Mouse (Mus musculus) midbrain, embryonic 13.5 days (tissue): ENCODE measurements around the gene Wdfy3. TPM values are rescaled to one million over a fixed set of nuclear protein-coding genes. Genes with fewer than 3 reads are reported as not detected.
"Not testable (repeated sequence)": the region's sequence is repeated elsewhere in the genome, so short reads cannot be mapped to it uniquely, and the experiment has no call there.

Experiments
- ATAC-seq: fragments of 200-750 bp; cut with Nextera tagmentation; 2 replicates; pipeline ENCODE4 v1.8.0; 2017; ENCODE audit warnings: mild to moderate bottlenecking, moderate TSS enrichment, moderate library complexity
- H3K27ac ChIP-seq: fragments of 300-500 bp; sonication (generic); 2 replicates; pipeline ENCODE4 v1.5.1; 2015; ENCODE audit warnings: inconsistent platforms, mild to moderate bottlenecking, moderate library complexity
- H3K27me3 ChIP-seq: fragments of 300-500 bp; sonication (generic); 2 replicates; pipeline ENCODE4 v1.6.1; 2015; ENCODE audit warnings: mild to moderate bottlenecking, inconsistent platforms
- H3K36me3 ChIP-seq: fragments of 300-500 bp; sonication (generic); 2 replicates; pipeline ENCODE4 v1.6.1; 2015; ENCODE audit warnings: mild to moderate bottlenecking, inconsistent platforms
- H3K4me1 ChIP-seq: fragments of 300-500 bp; sonication (generic); replicated peaks from 2 replicates; pipeline ENCODE4 v1.6.1; 2015; ENCODE audit warnings: inconsistent platforms
- H3K4me2 ChIP-seq: fragments of 300-500 bp; sonication (generic); replicated peaks from 2 replicates; pipeline ENCODE4 v1.6.1; 2015; ENCODE audit warnings: moderate library complexity, mild to moderate bottlenecking, inconsistent platforms
- H3K4me3 ChIP-seq: fragments of 300-500 bp; sonication (generic); replicated peaks from 2 replicates; pipeline ENCODE4 v1.5.1; 2015; ENCODE audit warnings: mild to moderate bottlenecking, inconsistent platforms
- H3K9ac ChIP-seq: fragments of 300-500 bp; sonication (generic); replicated peaks from 2 replicates; pipeline ENCODE4 v1.6.1; 2015; ENCODE audit warnings: mild to moderate bottlenecking, inconsistent platforms
- H3K9me3 ChIP-seq: fragments of 300-500 bp; sonication (generic); 2 replicates; pipeline ENCODE4 v1.6.1; 2016; ENCODE audit warnings: mild to moderate bottlenecking, inconsistent platforms
- WGBS: fragments of 180-500 bp; shearing (Covaris S2); methylation state at CpG from one replicate; pipeline ENCODE4 v1.1.7; 2015; 5-methylcytosine and 5-hydroxymethylcytosine counted together
- polyA plus RNA-seq: library from polyadenylated mRNA; unstranded; fragments of >200 nt; fragmentation: Nextera tagmentation; extraction: Ambion mirVana; gene quantifications from 2 replicates; pipeline ENCODE4 v1.2.1, GENCODE M21; 2015

The Wdfy3 gene
- 30.0 and 33.6 TPM in 2 replicates for polyA plus RNA-seq

DNA sequence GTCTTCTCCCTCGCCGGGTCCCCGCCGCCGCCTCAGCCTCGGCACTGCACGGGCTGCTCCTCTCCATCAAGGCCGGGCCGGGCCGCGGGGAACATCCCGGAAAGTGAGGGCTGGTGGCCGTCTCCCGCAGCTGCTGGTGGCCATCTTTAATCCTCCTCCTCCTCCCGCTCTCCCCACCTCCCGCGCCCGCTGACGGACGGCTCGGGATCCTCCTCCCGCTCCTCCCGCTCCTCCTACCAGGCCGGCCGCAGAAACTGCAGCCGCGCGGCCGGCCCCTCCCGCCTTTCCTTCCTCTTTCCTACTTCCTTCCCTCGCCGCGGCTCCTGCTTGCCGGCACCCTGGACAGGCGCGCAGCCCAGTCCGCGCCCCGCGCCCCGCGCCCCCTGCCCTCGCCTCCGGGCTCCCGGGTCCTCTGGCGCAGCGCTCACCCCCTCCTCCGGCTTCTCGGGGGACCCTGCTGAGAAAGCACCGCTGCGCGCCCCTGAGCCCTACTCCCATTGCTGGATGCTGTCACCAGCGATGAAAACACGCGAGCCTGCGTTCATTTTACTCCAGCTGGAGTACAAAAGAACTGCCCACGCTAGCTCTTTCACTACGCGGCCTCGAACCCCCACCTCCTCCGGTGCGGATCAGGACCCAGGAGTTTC lies at the start of gene Wdfy3:
Gene Wdfy3, minus strand, starts transcription at position 155 of the 647 bp plus-strand sequence.
- H3K27me3 ChIP-seq = no peaks in the 10 kb centered on the region
- H3K4me1 ChIP-seq = peaks cover 51% of the 10 kb centered on the region
- peak within 1 kb of the TSS; percentile 68 for H3K4me2 ChIP-seq
- H3K36me3 ChIP-seq = 0 out of 2 replicates have a peak, but pooled peaks cover 4% of the 10 kb centered on the region
- peak within 1 kb of the TSS; percentile 92 for H3K4me3 ChIP-seq
- peak within 1 kb of the TSS; percentile 99 for H3K27ac ChIP-seq
- peak within 1 kb of the TSS; percentile 99 for H3K9ac ChIP-seq
- ATAC-seq = peak; percentile 90
- no peaks in the 10 kb centered on the region for H3K9me3 ChIP-seq
- WGBS = under 1% methylated on average over 54 of the region's 62 CpGs

DNA sequence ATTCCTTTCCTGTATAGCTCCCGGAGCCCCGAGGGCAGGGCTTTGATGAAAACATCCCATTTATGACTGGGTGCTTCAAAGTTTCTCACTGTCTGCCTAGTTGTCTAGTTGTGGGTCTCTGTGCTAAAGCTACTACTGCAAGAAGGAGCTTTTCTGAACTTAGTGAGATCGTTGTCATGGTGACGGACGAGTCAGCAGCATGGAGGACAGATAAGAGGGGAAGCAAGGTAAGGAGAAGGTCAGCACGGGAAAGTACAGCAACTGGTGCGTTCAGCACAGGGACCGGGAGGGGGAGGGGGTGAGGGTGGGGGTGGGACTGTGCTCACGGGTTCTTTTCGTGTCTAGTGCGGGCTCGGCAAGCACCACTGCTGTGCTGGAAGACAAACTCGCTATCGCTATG lies 43.3 kb upstream of the Wdfy3 start:
- no peak overlapping the region for H3K27ac ChIP-seq
- no peak overlapping the region for H3K9ac ChIP-seq
- H3K27me3 ChIP-seq = no peaks in the 10 kb centered on the region
- no peaks in the 10 kb centered on the region for H3K36me3 ChIP-seq
- peak; percentile 24; the same call in 1 of the 2 replicates for ATAC-seq
- H3K4me1 ChIP-seq = peaks cover 42% of the 10 kb centered on the region
- H3K4me3 ChIP-seq = no peak overlapping the region
- H3K9me3 ChIP-seq = no peaks in the 10 kb centered on the region
- H3K4me2 ChIP-seq = no peak overlapping the region
- 59% methylated on average over 14 of the region's 14 CpGs for WGBS

DNA sequence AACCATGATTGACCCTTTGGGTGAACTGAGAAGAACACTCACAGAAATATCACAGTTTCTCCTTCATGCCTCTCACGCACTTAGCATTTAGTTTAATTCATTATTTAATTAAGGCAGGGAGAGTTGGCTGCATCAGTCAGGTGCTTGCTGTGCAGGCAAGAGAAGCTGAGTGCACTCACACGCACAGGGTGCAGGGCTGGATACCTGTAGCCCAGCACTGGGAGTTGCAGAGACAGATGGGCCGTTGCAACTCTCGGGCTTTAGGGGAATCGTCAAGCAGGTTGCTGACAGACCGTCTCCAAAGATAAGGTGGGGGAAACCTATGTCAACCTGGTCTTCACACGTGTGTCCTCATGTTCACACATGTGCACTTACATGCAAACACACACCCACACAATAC lies 42.3 kb upstream of the Wdfy3 start:
- H3K4me1 ChIP-seq = peaks cover 42% of the 10 kb centered on the region
- H3K9me3 ChIP-seq = no peaks in the 10 kb centered on the region
- no peaks in the 10 kb centered on the region for H3K36me3 ChIP-seq
- H3K27ac ChIP-seq = no peak overlapping the region
- 73% methylated on average over 7 of the region's 7 CpGs for WGBS
- no peak for ATAC-seq
- H3K27me3 ChIP-seq = no peaks in the 10 kb centered on the region
- no peak overlapping the region for H3K4me3 ChIP-seq
- no peak overlapping the region for H3K4me2 ChIP-seq
- H3K9ac ChIP-seq = no peak overlapping the region

DNA sequence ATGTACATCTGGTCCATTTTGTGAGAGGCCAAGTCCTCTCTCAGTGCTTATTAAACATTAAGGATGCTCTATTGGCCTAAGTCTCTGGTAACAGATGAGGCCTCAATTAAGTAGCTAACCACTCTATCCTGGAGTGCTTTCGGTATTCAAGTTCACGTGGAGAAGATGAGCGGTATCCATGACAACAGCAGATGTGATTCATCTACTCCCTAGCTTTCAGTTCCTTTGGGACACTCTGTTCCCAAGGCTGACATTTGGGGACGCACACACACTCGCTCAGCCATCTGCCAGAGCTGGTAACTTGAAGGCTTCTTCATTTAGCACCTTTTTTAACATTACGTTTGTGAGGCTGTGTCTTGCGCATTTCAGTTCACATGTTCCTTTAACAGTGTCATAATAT lies 40.3 kb upstream of the Wdfy3 start:
- no peaks in the 10 kb centered on the region for H3K36me3 ChIP-seq
- WGBS = 46% methylated on average over 7 of the region's 7 CpGs
- H3K9ac ChIP-seq = no peak overlapping the region
- ATAC-seq = peak; percentile 77
- H3K4me1 ChIP-seq = peaks cover 38% of the 10 kb centered on the region
- no peak overlapping the region for H3K4me3 ChIP-seq
- H3K9me3 ChIP-seq = no peaks in the 10 kb centered on the region
- no peaks in the 10 kb centered on the region for H3K27me3 ChIP-seq
- no peak overlapping the region for H3K4me2 ChIP-seq
- H3K27ac ChIP-seq = peak overlapping the region; percentile 74

DNA sequence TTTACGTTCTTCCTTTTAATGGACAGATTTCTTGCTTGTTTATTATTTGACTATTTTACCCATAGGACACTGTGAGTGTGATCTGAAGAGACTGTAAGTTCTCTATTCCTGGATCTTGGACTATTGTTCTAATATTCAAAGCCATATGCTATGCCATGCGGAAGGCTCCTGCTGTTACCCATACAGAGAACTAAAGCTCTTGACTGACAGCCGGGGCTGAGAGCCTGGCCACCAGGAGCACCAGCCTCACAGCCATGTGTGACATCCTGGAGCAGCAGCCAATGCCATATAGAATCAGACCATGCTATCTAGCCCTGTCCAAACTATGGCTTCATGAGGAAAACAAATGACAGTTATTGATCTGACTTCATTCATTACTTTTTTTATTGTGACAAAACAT lies 36.2 kb upstream of the Wdfy3 start:
- 0 out of 2 replicates have a peak, but pooled peaks have one; percentile 53 for ATAC-seq
- peaks cover 19% of the 10 kb centered on the region for H3K4me1 ChIP-seq

DNA sequence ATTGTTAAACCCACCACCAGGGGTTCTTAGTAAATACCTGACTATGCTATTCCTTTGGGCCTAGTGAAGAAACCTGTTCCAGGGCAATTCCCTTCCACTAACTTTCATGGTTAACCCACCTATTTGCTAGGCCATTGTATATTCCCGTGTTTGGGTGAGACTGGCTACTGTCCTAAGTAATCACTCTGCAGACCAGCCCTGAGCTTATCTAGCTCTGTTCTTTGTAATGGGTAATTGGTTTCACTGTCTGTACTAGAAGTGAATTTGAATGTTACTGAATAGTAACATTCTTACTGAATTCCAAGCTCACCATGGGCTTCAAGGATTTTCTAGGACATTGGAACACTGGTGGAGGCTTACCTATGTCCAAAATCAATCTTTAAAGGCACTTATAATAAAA lies 32.1 kb upstream of the Wdfy3 start:
- not testable (repeated sequence) for ATAC-seq, H3K9ac ChIP-seq, H3K4me2 ChIP-seq, H3K9me3 ChIP-seq, H3K36me3 ChIP-seq, H3K27me3 ChIP-seq, H3K27ac ChIP-seq, H3K4me3 ChIP-seq
- peaks cover 21% of the 10 kb centered on the region for H3K4me1 ChIP-seq
- 76% methylated on average over 1 of the region's 1 CpGs for WGBS

More for the DNA sequence above, 36.2 kb upstream of the Wdfy3 start:
- H3K36me3 ChIP-seq = no peaks in the 10 kb centered on the region
- WGBS = 54% methylated on average over 3 of the region's 3 CpGs
- H3K9ac ChIP-seq = no peak overlapping the region
- H3K9me3 ChIP-seq = no peaks in the 10 kb centered on the region
- H3K27ac ChIP-seq = no peak overlapping the region
- H3K27me3 ChIP-seq = no peaks in the 10 kb centered on the region
- no peak overlapping the region for H3K4me3 ChIP-seq
- no peak overlapping the region for H3K4me2 ChIP-seq

DNA sequence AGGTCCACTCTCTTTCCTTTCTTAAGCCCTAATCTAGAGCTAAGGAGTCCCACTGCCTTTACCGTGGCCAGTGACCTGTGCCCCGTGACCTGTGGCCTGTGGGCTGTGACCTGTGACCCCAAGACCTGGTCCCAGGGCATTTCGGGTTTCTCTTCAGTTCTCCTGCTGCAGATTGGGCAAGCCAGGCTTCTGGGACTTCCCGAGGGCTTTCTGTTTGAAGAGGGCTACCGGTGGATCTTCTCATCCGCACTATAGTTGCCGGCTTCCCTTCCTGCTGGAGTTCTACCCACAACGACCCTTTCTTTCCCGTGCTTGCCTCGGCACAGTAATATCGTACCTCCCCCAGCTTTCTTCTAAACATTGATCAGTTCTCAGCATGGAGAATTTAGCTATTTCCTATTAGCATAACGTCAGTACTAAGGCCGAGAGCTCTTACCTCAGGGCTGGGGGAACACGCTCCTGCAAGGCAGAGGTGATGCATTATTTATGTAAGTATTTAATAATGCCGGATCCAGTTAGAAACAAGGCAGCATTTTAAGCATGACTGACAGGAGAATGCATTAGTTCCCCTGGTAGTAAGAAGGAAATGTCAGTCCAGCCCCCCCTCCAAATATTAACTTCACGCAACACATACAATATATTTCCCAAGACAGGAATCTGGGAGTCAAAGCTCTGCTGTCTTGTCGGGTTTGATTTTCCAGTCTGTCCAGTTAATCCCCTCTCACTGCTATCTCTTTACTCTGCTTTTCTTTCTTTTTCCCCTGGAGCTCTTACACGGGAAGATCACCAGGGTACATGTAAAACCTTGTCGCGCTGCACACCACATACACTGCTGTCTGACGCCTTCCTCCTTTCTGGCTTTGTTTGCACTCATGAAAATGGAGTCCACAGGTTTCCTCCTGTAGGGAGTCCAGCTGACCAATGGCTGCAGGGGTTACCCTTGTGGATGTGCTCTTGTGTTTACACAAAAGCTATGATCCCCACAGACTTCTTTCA lies 30.8 kb upstream of the Wdfy3 start:
- Histone ChIP-seq H3K27me3 (no peaks in the 10 kb centered on the region), H3K36me3 (no peaks in the 10 kb centered on the region), H3K9ac (no peak overlapping the region), H3K4me1 (peaks cover 21% of the 10 kb centered on the region), H3K9me3 (no peaks in the 10 kb centered on the region), H3K4me2 (peak overlapping the region; percentile 48), H3K27ac (peak overlapping the region; percentile 81), H3K4me3 (peak overlapping the region; percentile 0; the same call in 1 of the 2 replicates)
- 28% methylated on average over 21 of the region's 21 CpGs for WGBS
- ATAC-seq = peak; percentile 91

DNA sequence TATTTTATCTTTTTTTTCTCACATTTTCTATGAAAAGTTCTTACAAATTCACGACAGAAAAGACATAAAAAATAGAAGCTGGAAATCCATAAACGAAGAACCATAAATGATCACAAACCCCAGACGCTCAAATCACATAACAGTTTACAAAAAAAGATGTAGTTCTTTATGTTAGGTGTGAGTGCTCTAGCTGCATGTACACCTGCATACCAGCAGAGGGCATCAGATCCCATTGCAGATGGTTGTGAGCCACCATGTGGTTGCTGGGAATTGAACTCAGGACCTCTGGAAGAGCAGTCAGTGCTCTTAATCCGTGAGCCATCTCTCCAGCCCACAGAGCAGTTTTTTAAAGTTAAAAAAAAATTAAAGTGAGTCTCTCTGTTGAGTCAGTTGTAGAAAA lies 25.9 kb upstream of the Wdfy3 start:
- H3K27ac ChIP-seq = no peak overlapping the region
- no peak overlapping the region for H3K4me2 ChIP-seq
- no peaks in the 10 kb centered on the region for H3K36me3 ChIP-seq
- H3K27me3 ChIP-seq = no peaks in the 10 kb centered on the region
- H3K4me1 ChIP-seq = peaks cover 11% of the 10 kb centered on the region
- no peaks in the 10 kb centered on the region for H3K9me3 ChIP-seq
- H3K9ac ChIP-seq = no peak overlapping the region
- ATAC-seq = no peak
- 87% methylated on average over 4 of the region's 4 CpGs for WGBS
- no peak overlapping the region for H3K4me3 ChIP-seq

DNA sequence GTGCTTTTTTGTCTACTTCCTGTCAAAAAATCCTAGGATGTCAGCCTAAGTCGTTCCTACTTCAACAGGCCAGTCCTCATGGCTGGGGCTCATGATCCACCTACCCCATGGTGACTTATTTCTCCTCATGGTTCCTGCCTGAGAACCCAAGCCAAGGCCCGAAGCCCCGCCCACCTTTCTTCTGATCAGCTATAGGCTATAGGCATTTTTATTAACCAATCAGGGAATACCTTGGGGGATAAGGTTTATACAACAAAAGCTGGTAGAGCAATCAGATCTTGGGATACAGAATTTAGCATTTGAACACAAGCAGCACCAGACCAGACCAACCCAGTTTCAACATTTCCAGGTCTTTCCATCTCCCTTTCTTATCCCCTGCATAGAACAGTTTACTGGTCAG lies 21.0 kb upstream of the Wdfy3 start:
- no peak overlapping the region for H3K4me2 ChIP-seq
- no peaks in the 10 kb centered on the region for H3K27me3 ChIP-seq
- no peak for ATAC-seq
- H3K36me3 ChIP-seq = no peaks in the 10 kb centered on the region
- H3K4me1 ChIP-seq = no peaks in the 10 kb centered on the region
- H3K4me3 ChIP-seq = no peak overlapping the region
- no peak overlapping the region for H3K9ac ChIP-seq
- 85% methylated on average over 3 of the region's 3 CpGs for whole genome bisulfite sequencing
- no peak overlapping the region for H3K27ac ChIP-seq
- H3K9me3 ChIP-seq = no peaks in the 10 kb centered on the region

DNA sequence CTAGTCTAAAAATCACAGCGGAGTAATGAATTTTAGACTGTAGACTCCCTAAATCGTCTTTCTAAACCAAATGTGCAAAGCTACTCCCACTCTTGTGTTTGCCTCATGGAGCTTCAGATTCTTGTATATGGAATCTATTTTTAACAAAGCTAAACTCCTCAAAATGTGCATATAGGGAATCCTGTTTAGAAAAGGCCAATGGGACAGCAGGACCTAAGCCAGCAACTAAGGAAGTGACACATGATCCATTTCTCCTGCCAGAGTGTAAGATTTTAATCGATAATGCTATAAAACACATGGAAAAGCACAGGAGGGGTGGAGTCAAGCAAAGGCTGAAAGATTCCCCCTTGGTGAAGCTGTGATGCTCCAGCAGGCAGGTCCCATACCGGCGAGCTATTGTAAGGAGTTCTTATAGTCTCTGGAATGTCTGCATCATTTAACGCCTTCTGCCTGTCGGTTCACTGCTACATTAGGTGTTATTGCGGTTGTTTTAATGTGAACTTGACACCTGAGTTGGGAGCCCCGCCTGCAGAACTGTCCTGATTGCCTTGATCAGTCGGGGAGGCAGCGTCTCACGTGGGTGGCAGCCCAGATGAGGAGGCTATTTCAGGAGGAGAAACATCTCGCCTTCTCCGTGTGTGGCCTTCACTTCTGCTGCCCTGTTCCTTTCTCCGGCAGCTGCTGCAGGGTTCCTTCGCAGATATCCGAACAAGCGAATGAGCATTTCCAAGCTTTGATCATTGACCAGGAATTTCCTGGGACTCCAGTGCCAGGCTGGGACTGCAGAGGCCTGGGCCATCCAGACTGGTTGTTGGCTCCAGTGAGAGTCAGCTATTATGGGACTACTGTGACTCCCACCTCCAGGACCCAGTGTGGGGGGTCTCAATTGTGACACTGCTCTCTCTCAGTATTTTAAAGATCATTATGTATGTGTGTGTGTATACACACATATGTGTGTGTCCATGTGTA lies 15.3 kb upstream of the Wdfy3 start:
- no peak for ATAC-seq
- WGBS = 59% methylated on average over 18 of the region's 18 CpGs
- H3K4me2 ChIP-seq = no peak overlapping the region
- H3K9ac ChIP-seq = no peak overlapping the region
- H3K4me1 ChIP-seq = no peaks in the 10 kb centered on the region
- H3K36me3 ChIP-seq = no peaks in the 10 kb centered on the region
- H3K4me3 ChIP-seq = no peak overlapping the region
- no peaks in the 10 kb centered on the region for H3K9me3 ChIP-seq
- no peaks in the 10 kb centered on the region; the same call in 1 of the 2 replicates for H3K27me3 ChIP-seq
- no peak overlapping the region for H3K27ac ChIP-seq

DNA sequence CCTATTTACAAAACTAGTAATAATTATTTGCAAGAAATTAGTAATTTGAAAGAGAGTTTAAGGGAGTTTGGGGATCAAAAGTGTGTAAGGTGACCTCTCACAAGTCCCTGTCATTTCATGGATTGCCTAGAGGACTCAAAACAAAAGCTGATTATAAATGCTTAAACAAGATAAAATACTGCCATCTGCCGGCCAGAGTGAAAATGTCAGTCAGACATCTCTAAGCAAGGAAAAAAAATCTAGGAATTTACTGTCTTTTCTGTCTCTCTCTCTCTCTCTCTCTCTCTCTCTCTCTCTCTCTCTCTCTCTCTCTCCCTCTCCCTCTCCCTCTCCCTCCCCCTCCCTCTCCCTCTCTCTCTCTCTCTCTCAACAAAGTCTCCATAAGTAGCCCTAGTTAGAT lies 4.4 kb upstream of the Wdfy3 start:
- H3K4me3 ChIP-seq = no peak overlapping the region
- H3K9me3 ChIP-seq = no peaks in the 10 kb centered on the region
- no peaks in the 10 kb centered on the region for H3K27me3 ChIP-seq
- no peak overlapping the region for H3K9ac ChIP-seq
- no peak overlapping the region for H3K4me2 ChIP-seq
- 0% methylated on average over 1 of the region's 1 CpGs for WGBS
- no peak overlapping the region for H3K27ac ChIP-seq
- ATAC-seq = no peak
- H3K36me3 ChIP-seq = no peaks in the 10 kb centered on the region
- H3K4me1 ChIP-seq = peaks cover 29% of the 10 kb centered on the region
